Mouse (Mus musculus) kidney, embryonic 14.5 days (tissue): ENCODE measurements around the gene 9930111J21Rik2. TPM values are rescaled to one million over a fixed set of nuclear protein-coding genes. Genes with fewer than 3 reads are reported as not detected.
"Not testable (repeated sequence)": the region's sequence is repeated elsewhere in the genome, so short reads cannot be mapped to it uniquely, and the experiment has no call there.

Experiments used
- ATAC-seq: fragments of 200-750 bp; cut with Nextera tagmentation; 2 replicates; pipeline ENCODE4 v1.8.0; 2017; ENCODE audit warnings: moderate number of reproducible peaks, mild to moderate bottlenecking, moderate TSS enrichment, moderate library complexity; ENCODE audit not compliant: low FRiP score, low TSS enrichment
- H3K27ac ChIP-seq: fragments of 300-500 bp; sonication (generic); 2 replicates; pipeline ENCODE4 v1.5.1; 2014; ENCODE audit warnings: low read depth, mild to moderate bottlenecking, low read length, moderate library complexity, mixed read lengths
- H3K27me3 ChIP-seq: fragments of 300-500 bp; sonication (generic); 2 replicates; pipeline ENCODE4 v1.6.1; 2014; ENCODE audit warnings: mild to moderate bottlenecking, low read length; ENCODE audit not compliant: control insufficient read depth, insufficient read depth
- H3K36me3 ChIP-seq: fragments of 300-500 bp; sonication (generic); 2 replicates; pipeline ENCODE4 v1.6.1; 2014; ENCODE audit warnings: low read length, mixed read lengths; ENCODE audit not compliant: control insufficient read depth, insufficient read depth
- H3K4me1 ChIP-seq: fragments of 300-500 bp; sonication (generic); 2 replicates; pipeline ENCODE4 v1.6.1; 2014; ENCODE audit warnings: low read length, mixed read lengths; ENCODE audit not compliant: control insufficient read depth, insufficient read depth
- H3K4me2 ChIP-seq: fragments of 300-500 bp; sonication (generic); replicated peaks from 2 replicates; pipeline ENCODE4 v1.6.1; 2014; ENCODE audit warnings: low read depth, mild to moderate bottlenecking, low read length
- H3K4me3 ChIP-seq: fragments of 300-500 bp; sonication (generic); 2 replicates; pipeline ENCODE4 v1.5.1; 2014; ENCODE audit warnings: mild to moderate bottlenecking, low read length
- H3K9ac ChIP-seq: fragments of 300-500 bp; sonication (generic); 2 replicates; pipeline ENCODE4 v1.6.1; 2014; ENCODE audit warnings: low read depth, mild to moderate bottlenecking, low read length, moderate library complexity
- H3K9me3 ChIP-seq: fragments of 300-500 bp; sonication (generic); 2 replicates; pipeline ENCODE4 v1.6.1; 2016; ENCODE audit warnings: low read length; ENCODE audit not compliant: control insufficient read depth
- WGBS: fragments of 180-500 bp; shearing (Covaris S2); extraction: QIAGEN DNeasy Blood & Tissue Kit; methylation state at CpG from one replicate; pipeline ENCODE4 v1.1.7; 2014; 5-methylcytosine and 5-hydroxymethylcytosine counted together
- polyA plus RNA-seq: library from polyadenylated mRNA; unstranded; fragments of >200 nt; fragmentation: Nextera tagmentation; extraction: Ambion mirVana; gene quantifications from 2 replicates; pipeline ENCODE4 v1.2.1, GENCODE M21; 2014

Gene 9930111J21Rik2
- polyA plus RNA-seq, 1 experiment from 2014 or later, result 0.39 TPM

DNA sequence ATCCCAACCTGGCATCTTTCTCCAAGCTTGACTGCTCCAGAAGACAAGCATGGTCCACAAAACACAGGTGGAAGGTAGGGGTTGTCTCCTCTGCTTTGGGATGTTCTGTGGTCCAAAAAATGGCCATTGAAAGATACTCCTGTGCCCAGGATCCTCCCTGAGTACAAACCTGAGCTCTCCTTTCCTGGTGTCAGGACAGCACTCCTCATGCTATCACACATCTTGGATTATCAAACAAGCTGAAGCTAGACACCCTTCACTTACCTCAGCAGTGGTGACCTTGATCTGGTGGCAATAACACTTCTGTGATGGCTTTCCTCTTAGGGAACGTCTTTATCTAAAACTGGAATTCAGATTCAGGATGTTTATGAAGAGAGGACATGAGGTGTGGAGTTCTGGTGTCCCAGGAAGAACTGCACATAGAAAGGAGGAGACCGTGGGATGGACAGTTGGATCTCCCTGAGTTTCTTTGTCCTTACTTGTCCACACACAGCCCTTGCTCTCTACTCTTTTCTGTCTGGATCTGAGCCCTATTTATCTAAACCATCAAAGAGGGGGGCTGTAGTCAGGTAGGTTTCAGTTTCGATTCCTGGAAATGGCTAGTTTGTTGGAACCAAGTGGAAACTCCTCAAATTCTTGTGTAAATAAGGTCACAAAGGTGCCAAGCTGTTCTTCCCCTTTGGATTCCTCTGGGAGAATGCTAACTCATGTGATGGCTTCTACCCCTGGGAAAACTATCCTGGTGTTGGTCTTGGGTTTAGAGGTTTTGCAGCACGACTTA, 59.1 kb downstream of the 9930111J21Rik2 start, which contains the start of gene Gm12185:
TSS of gene Gm12185 (minus strand) at position 487 of the 781 bp plus-strand sequence.
- not testable (repeated sequence) for H3K4me3 ChIP-seq, H3K9ac ChIP-seq, H3K4me1 ChIP-seq, H3K27ac ChIP-seq, H3K36me3 ChIP-seq, H3K4me2 ChIP-seq, ATAC-seq, H3K27me3 ChIP-seq, H3K9me3 ChIP-seq
- WGBS, result 45% methylated on average over 4 of the region's 4 CpGs

DNA sequence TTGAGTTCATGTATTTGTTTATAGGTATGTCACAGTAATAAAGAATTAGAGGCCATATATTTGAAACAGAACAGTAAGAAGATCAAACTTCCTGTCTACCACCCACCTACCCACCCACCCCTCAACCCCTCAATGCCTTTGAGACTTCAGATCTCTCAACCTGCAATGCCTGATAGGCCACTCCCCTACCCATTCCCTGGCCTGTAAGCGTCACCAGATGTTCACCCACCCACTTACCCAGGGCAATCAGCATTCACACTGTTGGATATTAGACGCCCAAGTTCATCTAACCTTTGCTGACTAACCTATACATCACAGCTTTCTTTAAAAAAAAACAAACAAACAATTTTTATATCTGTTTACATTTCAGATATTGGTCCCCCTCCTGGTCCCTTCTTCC, 61.1 kb downstream of the 9930111J21Rik2 start:
- H3K9me3 ChIP-seq, ATAC-seq, H3K4me2 ChIP-seq, H3K4me1 ChIP-seq, H3K27me3 ChIP-seq, H3K27ac ChIP-seq, H3K36me3 ChIP-seq, H3K9ac ChIP-seq, H3K4me3 ChIP-seq: not testable (repeated sequence)
- 62% methylated on average over 1 of the region's 2 CpGs for WGBS

DNA sequence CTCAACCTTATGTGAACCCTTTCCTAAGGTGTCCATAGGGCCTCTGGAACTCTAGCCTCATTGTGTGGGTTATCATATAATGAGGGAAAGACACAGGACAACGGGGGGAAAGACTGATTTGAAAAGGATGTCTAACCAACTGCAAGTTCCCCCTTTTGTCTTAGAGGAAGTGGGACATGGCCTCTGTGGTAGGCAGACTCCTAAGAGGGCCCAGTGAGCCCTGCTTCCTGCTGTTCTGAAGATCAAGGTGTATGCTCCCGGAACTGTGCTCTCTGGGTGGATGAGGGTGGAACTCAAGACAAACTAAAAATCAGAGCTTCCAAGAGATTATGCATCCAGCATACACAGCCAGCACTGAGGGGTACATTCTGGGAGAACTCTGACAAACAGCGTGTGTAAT, 62.8 kb downstream of the 9930111J21Rik2 start:
- H3K9ac ChIP-seq, H3K27me3 ChIP-seq, H3K4me1 ChIP-seq, ATAC-seq, H3K27ac ChIP-seq, H3K36me3 ChIP-seq, H3K4me3 ChIP-seq, H3K4me2 ChIP-seq, H3K9me3 ChIP-seq: not testable (repeated sequence)
- 71% methylated on average over 2 of the region's 3 CpGs for WGBS

DNA sequence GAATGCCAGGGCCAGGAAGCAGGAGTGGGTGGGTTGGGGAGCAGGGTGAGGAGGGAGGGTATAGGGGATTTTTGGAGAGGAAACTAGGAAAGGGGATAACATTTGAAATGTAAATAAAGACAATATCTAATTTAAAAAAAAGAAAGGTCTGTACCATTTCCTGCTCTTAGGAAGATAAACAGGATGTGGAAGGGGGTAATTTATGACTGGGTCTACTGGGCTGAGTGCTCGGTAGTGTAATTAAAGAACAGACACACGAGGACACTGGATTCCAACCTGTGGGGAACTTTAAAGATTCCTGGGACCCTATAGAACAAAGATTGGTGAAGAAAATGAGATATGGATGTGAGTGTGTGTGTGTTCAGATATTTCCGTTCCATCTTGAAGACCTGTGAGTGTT, 68.2 kb downstream of the 9930111J21Rik2 start:
- not testable (repeated sequence) for H3K36me3 ChIP-seq, ATAC-seq, H3K4me1 ChIP-seq, H3K4me3 ChIP-seq, H3K4me2 ChIP-seq, H3K9me3 ChIP-seq, H3K27ac ChIP-seq, H3K27me3 ChIP-seq, H3K9ac ChIP-seq
- WGBS, result no CpG with 5 or more reads among the region's 3 CpGs

DNA sequence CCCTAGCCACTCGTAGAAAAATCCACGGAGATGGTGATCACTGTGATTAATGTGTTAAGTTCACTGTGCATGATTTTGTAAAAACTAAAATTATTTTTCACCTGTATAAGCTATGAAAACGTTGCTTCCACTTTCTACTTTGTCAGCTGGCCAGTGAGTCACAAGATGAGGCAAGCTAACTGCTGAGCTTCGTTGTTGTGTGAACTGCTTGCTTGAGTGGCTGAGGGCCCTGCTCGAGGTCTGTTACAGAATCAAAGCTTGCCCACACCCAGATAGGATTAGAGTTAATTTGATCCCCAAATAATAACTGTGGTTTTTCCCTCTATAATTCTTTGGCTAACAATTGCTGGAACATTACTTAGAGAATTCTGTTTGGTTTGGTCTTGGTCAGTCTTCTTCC, 71.0 kb downstream of the 9930111J21Rik2 start:
- H3K9ac ChIP-seq, H3K4me2 ChIP-seq, H3K4me1 ChIP-seq, H3K27me3 ChIP-seq, H3K27ac ChIP-seq, H3K4me3 ChIP-seq, ATAC-seq, H3K9me3 ChIP-seq, H3K36me3 ChIP-seq: not testable (repeated sequence)
- no CpG with 5 or more reads among the region's 5 CpGs for WGBS

DNA sequence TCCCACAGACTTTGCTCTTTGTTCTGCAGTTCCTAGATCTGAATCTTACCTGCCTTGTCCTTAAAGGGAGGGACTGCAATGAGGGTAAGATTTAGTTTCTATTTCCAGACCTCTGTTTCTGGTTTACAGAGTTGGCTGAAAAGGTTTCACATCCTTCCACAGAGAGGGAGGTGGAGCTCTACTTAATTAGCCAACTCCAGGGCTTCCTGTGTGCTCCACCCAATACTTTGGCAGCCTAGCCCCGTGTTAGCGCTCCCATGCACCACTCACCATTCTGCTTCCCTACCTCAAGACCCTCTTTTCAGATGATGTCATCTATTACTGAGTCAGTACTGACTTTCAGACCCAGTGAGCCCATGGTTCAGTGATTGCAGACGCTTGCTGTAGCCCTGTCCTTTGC, 71.8 kb downstream of the 9930111J21Rik2 start, which contains the start of gene 9930111J21Rik1:
TSS of gene 9930111J21Rik1 (minus strand) at position 148 of the 400 bp plus-strand sequence.
- not testable (repeated sequence) for H3K27ac ChIP-seq, H3K4me2 ChIP-seq, H3K27me3 ChIP-seq, H3K4me3 ChIP-seq, H3K4me1 ChIP-seq, H3K9ac ChIP-seq, ATAC-seq, H3K9me3 ChIP-seq, H3K36me3 ChIP-seq
- WGBS, result no CpG with 5 or more reads among the region's 3 CpGs

DNA sequence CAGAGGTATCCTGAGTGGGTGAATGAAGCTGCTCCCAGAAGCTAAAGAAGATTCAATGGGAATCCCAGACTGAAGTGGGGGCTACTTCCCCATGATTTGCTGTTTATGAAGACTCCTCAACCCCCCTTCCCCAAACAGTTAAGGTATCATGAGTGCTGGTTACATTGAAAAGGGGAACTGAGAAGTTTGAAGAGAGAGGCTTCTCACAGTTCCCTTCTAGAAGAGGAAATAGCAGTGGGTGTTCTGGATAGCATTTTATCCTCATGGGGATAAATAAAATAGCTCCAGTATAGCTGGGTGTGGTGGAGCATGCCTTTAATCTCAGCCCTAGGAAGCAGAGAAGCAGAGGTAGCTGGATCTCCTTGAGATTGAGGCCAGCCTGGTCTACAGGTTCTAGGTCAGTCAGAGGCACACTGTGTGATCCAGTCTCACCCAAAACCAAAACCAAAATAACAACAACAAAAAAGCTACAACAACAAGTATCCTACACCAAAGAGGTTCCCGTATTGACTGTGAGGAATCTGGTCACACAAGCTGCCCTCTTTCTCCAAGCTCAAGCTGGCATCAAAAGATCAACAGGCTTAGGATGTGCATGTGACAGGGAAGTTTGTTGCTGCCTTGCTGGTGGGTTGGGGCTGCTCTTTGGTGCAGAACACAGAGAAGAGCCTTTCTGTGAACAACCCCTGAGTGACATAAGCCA, 72.7 kb downstream of the 9930111J21Rik2 start, which contains the start of gene Olfr56:
TSS of gene Olfr56 (plus strand) at position 650 of the 700 bp plus-strand sequence.
- H3K4me2 ChIP-seq, H3K4me3 ChIP-seq, H3K27me3 ChIP-seq, H3K4me1 ChIP-seq, H3K9ac ChIP-seq, H3K27ac ChIP-seq, H3K9me3 ChIP-seq, H3K36me3 ChIP-seq, ATAC-seq: not testable (repeated sequence)
- no CpG with 5 or more reads among the region's 1 CpGs for WGBS

DNA sequence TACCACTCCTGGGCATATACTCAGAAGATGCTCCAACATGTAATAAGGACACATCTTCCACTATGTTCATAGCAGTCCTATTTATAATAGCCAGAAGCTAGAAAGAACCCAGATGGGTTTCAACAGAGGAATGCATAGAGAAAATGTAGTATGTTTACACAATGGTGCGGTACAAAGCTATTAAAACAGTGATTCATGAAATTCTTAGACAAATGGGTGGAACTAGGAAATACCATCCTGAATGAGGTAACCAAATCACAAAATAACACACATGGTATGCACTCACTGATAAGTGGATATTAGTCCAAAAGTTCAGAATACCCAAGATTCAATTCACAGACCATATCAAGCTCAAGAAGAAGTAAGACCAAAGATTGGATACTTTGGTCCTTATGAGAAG, 76.4 kb downstream of the 9930111J21Rik2 start:
- H3K4me1 ChIP-seq, H3K4me2 ChIP-seq, ATAC-seq, H3K27me3 ChIP-seq, H3K9ac ChIP-seq, H3K4me3 ChIP-seq, H3K36me3 ChIP-seq, H3K9me3 ChIP-seq, H3K27ac ChIP-seq: not testable (repeated sequence)
- WGBS, result no CpG with 5 or more reads among the region's 1 CpGs
